Mouse (Mus musculus) myocyte (in vitro differentiated cells): ENCODE results near the gene Cop1.
"Not testable (repeated sequence)": the region's sequence is repeated elsewhere in the genome, so short reads cannot be mapped to it uniquely, and the experiment has no call there.

Source experiments
- CEBPB ChIP-seq: IDR thresholded peaks from 2 replicates; pipeline ENCODE4 v1.6.1; 2011; ENCODE audit warnings: mild to moderate bottlenecking, moderate library complexity; ENCODE audit not compliant: poor library complexity, insufficient read depth, severe bottlenecking
- MAX ChIP-seq: IDR thresholded peaks from one replicate; pipeline ENCODE4 v1.6.1; 2011; ENCODE audit warnings: low read depth, mild to moderate bottlenecking, control low read depth
- MYOD1 ChIP-seq, 3 experiments: IDR thresholded peaks; one replicate each; pipeline ENCODE4 v1.6.1; 2011; ENCODE audit warnings: control low read depth in 2 of 3, low read depth in 2 of 3, mild to moderate bottlenecking in 2 of 3, moderate library complexity in 1 of 3; ENCODE audit not compliant: insufficient read length in 2 of 3, control insufficient read depth in 1 of 3
- MYOG ChIP-seq, 3 experiments: IDR thresholded peaks; one replicate each; pipeline ENCODE4 v1.6.1; 2011; ENCODE audit warnings: control low read depth in 2 of 3, low read depth in 2 of 3, mild to moderate bottlenecking in 2 of 3; ENCODE audit not compliant: insufficient read length in 2 of 3, control insufficient read depth in 1 of 3, insufficient read depth in 1 of 3
- POLR2A ChIP-seq: IDR thresholded peaks from one replicate; pipeline ENCODE4 v1.6.1; 2011; ENCODE audit warnings: low read depth, mild to moderate bottlenecking, control low read depth, moderate library complexity; ENCODE audit not compliant: insufficient read length
- POLR2AphosphoS2 ChIP-seq: IDR thresholded peaks from one replicate; pipeline ENCODE4 v1.6.1; 2011; ENCODE audit warnings: low read depth, control low read depth; ENCODE audit not compliant: insufficient read length
- SRF ChIP-seq: IDR thresholded peaks from one replicate; pipeline ENCODE4 v1.6.1; 2011; ENCODE audit warnings: low read depth; ENCODE audit not compliant: control insufficient read depth, insufficient read length
- TCF12 ChIP-seq: IDR thresholded peaks from one replicate; pipeline ENCODE4 v1.6.1; 2011; ENCODE audit warnings: mild to moderate bottlenecking, control low read depth; ENCODE audit not compliant: poor library complexity, insufficient read depth, severe bottlenecking
- TCF3 ChIP-seq: IDR thresholded peaks from one replicate; pipeline ENCODE4 v1.6.1; 2011; ENCODE audit warnings: low read depth, control low read depth; ENCODE audit not compliant: insufficient read length
- USF1 ChIP-seq: IDR thresholded peaks from one replicate; pipeline ENCODE4 v1.6.1; 2011; ENCODE audit warnings: low read depth, mild to moderate bottlenecking, control low read depth, moderate library complexity

DNA sequence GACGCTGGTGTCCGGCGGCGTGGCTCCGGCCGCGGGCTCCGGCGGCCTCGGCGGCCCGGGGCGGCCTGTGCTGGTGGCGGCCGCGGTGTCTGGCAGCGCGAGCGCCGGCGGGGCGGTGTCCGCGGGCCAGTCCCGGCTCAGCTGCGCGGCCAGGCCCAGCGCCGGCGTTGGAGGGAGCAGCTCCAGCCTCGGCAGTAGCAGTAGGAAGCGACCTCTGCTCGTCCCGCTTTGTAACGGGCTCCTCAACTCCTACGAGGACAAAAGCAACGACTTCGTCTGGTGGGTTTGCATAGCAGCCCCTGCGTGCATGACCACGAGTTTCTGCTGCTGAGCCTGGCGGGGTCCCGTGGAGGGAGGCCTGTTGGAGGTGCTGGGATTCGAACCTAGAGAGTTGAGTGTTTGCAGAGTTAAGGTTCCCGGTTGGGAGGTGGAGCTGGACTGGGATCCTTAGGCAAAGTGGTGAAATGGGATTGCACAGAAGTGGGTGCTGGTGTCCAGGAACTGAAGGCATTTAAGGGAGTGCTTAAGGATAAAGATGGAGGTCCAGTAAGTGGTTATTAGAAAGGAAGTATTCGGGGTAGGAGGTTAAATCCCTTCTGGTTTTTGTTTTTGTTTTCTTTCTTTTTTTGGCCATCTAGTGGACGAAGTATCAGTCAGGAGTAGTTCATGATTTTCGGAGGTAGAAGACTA is 597 bp downstream of the Cop1 start:
- TF ChIP-seq MAX; CEBPB; USF1; POLR2A; MYOG (IDR thresholded peaks at IDR 0.05; ENCODE audit: control insufficient read depth in 1 of 3, insufficient read depth in 1 of 3, insufficient read length in 2 of 3, low read depth in 2 of 3); TCF3; TCF12; MYOD1 (IDR thresholded peaks at IDR 0.05; ENCODE audit: control insufficient read depth in 1 of 3, insufficient read length in 2 of 3, low read depth in 2 of 3); POLR2AphosphoS2; SRF: not testable (repeated sequence)
